Mouse (Mus musculus) C2C12 (cell line): ENCODE data around the gene Ccdc34. TPM values are rescaled to one million over a fixed set of nuclear protein-coding genes. Genes with fewer than 3 reads are reported as not detected.

ENCODE experiments used
- H3K27me3 ChIP-seq: one replicate; pipeline ENCODE4 v1.6.1; 2011; ENCODE audit not compliant: control insufficient read depth, insufficient read depth, insufficient read length
- H3K36me3 ChIP-seq: one replicate; pipeline ENCODE4 v1.6.1; 2011; ENCODE audit not compliant: control insufficient read depth, insufficient read depth
- H3K4me3 ChIP-seq: one replicate; pipeline ENCODE4 v1.5.1; 2011; ENCODE audit warnings: mild to moderate bottlenecking, control low read depth; ENCODE audit not compliant: poor library complexity, insufficient read depth, severe bottlenecking
- H3K79me2 ChIP-seq: one replicate; pipeline ENCODE4 v1.6.1; 2011; ENCODE audit not compliant: control insufficient read depth, insufficient read depth
- H3K79me3 ChIP-seq: one replicate; pipeline ENCODE4 v1.6.1; 2011; ENCODE audit warnings: low read depth, control low read depth
- H3ac ChIP-seq: one replicate; pipeline ENCODE3; 2011; ENCODE audit warnings: low read depth; ENCODE audit not compliant: control insufficient read depth, insufficient read length
- CEBPB ChIP-seq: IDR thresholded peaks from one replicate; pipeline ENCODE4 v1.6.1; 2011; ENCODE audit warnings: low read depth, mild to moderate bottlenecking, control low read depth, moderate library complexity
- CTCF ChIP-seq: IDR thresholded peaks from one replicate; pipeline ENCODE4 v1.5.1; 2011; ENCODE audit not compliant: control insufficient read depth, insufficient read depth, insufficient read length
- FOSL1 ChIP-seq: IDR thresholded peaks from one replicate; pipeline ENCODE4 v1.8.0; 2011; ENCODE audit warnings: mild to moderate bottlenecking, low read length; ENCODE audit not compliant: poor library complexity, insufficient read depth, severe bottlenecking
- MAX ChIP-seq: IDR thresholded peaks from one replicate; pipeline ENCODE4 v1.6.1; 2011; ENCODE audit warnings: mild to moderate bottlenecking, control low read depth
- MYOD1 ChIP-seq: IDR thresholded peaks from one replicate; pipeline ENCODE4 v1.6.1; 2011; ENCODE audit warnings: low read depth; ENCODE audit not compliant: control insufficient read depth, insufficient read length
- MYOG ChIP-seq: IDR thresholded peaks from one replicate; pipeline ENCODE4 v1.6.1; 2011; ENCODE audit not compliant: control insufficient read depth, insufficient read length; ENCODE audit errors: extremely low read depth
- USF1 ChIP-seq: IDR thresholded peaks from one replicate; pipeline ENCODE4 v1.6.1; 2011; ENCODE audit warnings: low read depth, mild to moderate bottlenecking, control low read depth, moderate library complexity
- polyA plus RNA-seq: library from polyadenylated mRNA; unstranded; fragments of >200 nt; fragmentation: generic; extraction: Trizol; gene quantifications from one replicate; pipeline ENCODE4 v1.2.1, GENCODE M21; 2012; ENCODE audit warnings: missing spikeins

The Ccdc34 gene
- polyA plus RNA-seq, 1 experiment, result 18.5 TPM

GRCm38 (mm10) chr2:110184071-110184470 lies 166.5 kb downstream of the Ccdc34 start:
- no peak overlapping the region for H3K4me3 ChIP-seq
- H3K36me3 ChIP-seq, result no peaks in the 10 kb centered on the region
- H3K79me3 ChIP-seq, result no peaks in the 10 kb centered on the region
- H3K27me3 ChIP-seq, result no peaks in the 10 kb centered on the region
- no peaks in the 10 kb centered on the region for H3K79me2 ChIP-seq
- H3ac ChIP-seq, result no peak overlapping the region
- no peak for TF ChIP-seq CTCF
- TF ChIP-seq FOSL1, result no peak
- TF ChIP-seq MAX, result no peak
- no peak for TF ChIP-seq USF1
- TF ChIP-seq CEBPB, result no peak
- TF ChIP-seq MYOG, result no peak
- TF ChIP-seq MYOD1, result no peak

- H3K27me3 ChIP-seq, result no peaks in the 10 kb centered on the region
- no peaks in the 10 kb centered on the region for H3K79me2 ChIP-seq
- TF ChIP-seq USF1, result no peak
- TF ChIP-seq MYOG, result no peak
- TF ChIP-seq CTCF, result no peak
- peak; percentile 85 for TF ChIP-seq MAX
- peak; percentile 15 for TF ChIP-seq CEBPB
- peak; percentile 79 for TF ChIP-seq MYOD1
- peak; percentile 79 for TF ChIP-seq FOSL1
- H3K4me3 ChIP-seq, result no peak overlapping the region
- no peak overlapping the region for H3ac ChIP-seq
- H3K79me3 ChIP-seq, result no peaks in the 10 kb centered on the region
- no peaks in the 10 kb centered on the region for H3K36me3 ChIP-seq
These were observed 168.9 kb downstream of the Ccdc34 start for GRCm38 (mm10) chr2:110186427-110186980.

- TF ChIP-seq CEBPB, result no peak
- no peak for TF ChIP-seq FOSL1
- TF ChIP-seq MYOG, result no peak
- TF ChIP-seq MAX, result no peak
- no peak for TF ChIP-seq USF1
- TF ChIP-seq MYOD1, result no peak
- H3K79me2 ChIP-seq, result no peaks in the 10 kb centered on the region
- H3K27me3 ChIP-seq, result no peaks in the 10 kb centered on the region
- H3K79me3 ChIP-seq, result no peaks in the 10 kb centered on the region
- H3ac ChIP-seq, result no peak overlapping the region
- no peaks in the 10 kb centered on the region for H3K36me3 ChIP-seq
- H3K4me3 ChIP-seq, result no peak overlapping the region
These were observed 171.2 kb downstream of the Ccdc34 start for GRCm38 (mm10) chr2:110188696-110189397.

- Histone ChIP-seq H3K79me2 (no peaks in the 10 kb centered on the region), H3K79me3 (no peaks in the 10 kb centered on the region), H3ac (no peak overlapping the region), H3K36me3 (no peaks in the 10 kb centered on the region), H3K4me3 (no peak overlapping the region), H3K27me3 (no peaks in the 10 kb centered on the region)
- TF ChIP-seq MYOD1 (no peak), USF1 (no peak), CEBPB (no peak), FOSL1 (no peak), CTCF (no peak), MYOG (no peak), MAX (no peak)
These were observed 172.8 kb downstream of the Ccdc34 start for GRCm38 (mm10) chr2:110190416-110190815.

- H3K4me3 ChIP-seq, result no peak overlapping the region
- TF ChIP-seq MYOD1 (no peak), CTCF (no peak)
- no peaks in the 10 kb centered on the region for H3K79me2 ChIP-seq
- no peaks in the 10 kb centered on the region for H3K36me3 ChIP-seq
- H3K27me3 ChIP-seq, result no peaks in the 10 kb centered on the region
- no peaks in the 10 kb centered on the region for H3K79me3 ChIP-seq
- H3ac ChIP-seq, result no peak overlapping the region
These were observed 173.6 kb downstream of the Ccdc34 start for GRCm38 (mm10) chr2:110191186-110191690.
